Mouse (Mus musculus): Measurements from ENCODE around the gene Wfs1. TPM values are rescaled to one million over a fixed set of nuclear protein-coding genes. Genes with fewer than 3 reads are reported as not detected.
A peak's percentile ranks its signal among the peaks of the same experiment; 100 is the strongest.

The Wfs1 gene
- total RNA-seq (2017), result 0.64 and 1.4 TPM in 2 replicates

DNA sequence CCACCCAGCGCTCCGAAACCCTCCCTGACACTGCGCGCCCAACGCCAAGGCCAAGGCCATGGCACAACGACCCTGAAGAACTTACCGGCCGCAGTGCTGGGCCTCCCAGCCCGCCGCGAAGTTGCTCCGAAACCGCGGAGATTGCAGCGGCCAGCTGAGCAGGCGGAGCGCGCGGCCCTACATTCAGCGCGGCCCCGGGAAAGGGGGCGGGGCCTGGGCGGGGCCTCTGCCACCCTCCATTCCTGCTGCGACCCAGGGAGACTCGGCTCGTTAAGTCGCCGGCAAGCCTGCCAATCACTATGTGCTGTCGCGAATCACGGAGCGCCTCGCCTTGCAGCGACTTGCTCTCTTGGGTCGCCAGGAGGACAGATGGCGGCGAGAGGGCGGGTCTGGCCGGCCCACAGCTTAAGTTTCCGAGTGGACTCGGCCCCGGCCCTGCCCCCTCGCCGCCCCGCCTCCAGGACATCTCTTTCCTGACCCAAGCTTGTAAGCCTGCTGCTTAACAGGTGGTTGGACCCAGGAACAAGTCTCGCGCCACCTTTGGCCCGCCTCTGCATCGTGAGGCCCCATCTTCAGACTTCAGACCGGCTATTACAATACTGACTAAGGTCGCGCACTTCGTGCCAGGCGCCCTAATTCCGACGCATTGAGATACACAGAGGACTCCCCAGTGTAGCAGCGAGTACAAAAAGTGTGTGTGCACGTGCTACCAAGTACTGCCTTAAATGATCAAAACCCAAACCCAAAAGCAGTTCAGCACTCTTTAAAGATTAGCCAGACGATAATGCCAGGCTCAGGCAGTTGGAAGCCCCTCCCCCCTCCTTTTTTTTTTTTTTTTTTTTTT lies at the start of gene Wfs1:
Gene Wfs1, minus strand, starts transcription at position 425 of the 844 bp plus-strand sequence.
- ATAC-seq (replicated peaks; ENCODE audit: low read depth, poor library complexity, severe bottlenecking), result peak; percentile 96

DNA sequence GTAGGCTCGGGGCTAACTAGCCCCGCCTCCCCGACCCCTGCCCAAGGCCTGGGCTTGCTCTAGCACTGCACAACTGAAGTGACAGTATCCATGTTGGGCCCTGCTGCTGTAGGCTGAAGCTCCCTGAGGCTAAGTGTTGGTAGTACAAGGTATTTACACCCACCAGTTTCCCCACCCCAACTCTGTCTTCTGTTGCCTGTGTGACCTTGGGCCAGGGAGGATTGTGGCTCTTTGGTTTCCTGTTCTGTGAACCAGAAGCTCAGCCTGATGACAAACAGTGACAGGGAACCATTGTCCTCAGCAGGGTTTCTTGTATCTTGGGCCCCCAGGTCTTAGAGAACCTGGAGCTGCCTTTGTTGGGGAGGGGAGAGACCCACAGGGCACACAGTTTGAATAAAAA lies 47.9 kb upstream of the Wfs1 start:
- ATAC-seq (replicated peaks; ENCODE audit: low read depth, poor library complexity, severe bottlenecking), result peak; percentile 48

DNA sequence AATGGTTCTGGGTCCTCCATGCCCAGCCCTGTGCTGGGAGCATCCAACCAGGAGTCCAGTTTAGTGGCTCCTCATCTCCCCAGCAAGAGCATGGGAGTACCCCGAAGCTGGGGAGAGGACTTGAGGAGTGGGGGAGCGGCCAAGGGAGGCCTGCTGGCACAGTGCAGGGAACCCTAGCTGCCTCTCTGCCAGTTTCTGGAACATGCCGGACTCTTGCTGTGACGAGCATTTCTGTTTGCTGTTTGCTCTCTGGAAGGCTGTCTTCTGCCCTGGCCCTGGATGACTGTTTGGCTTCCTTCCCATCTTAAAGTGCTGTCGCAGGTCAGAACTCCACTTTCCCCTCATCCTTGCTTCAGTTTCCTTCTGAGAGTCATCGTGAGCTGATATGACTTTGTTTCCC lies 46.9 kb upstream of the Wfs1 start:
- ATAC-seq (replicated peaks; ENCODE audit: low read depth, poor library complexity, severe bottlenecking), result no peak

DNA sequence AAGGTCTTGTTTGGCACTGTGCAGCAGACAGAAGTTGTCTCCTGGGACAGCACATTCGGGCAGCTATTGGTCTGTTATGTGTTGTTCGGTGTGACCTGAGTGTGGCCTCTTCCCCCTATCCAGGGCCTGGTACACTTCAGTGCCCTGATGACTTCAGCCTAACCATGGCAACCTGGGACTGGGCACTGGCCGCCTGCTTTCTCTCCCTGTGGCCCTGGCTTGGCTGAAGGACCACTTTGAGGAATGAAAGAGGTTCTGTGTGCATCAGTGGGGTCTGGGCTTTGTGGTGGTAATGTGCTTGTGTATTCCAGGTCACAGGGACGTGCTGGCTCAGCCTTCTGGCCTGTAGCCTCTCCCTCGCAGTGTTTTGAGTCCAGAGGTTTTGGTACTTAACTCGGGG lies 46.2 kb upstream of the Wfs1 start:
- ATAC-seq (replicated peaks; ENCODE audit: low read depth, poor library complexity, severe bottlenecking), result no peak

DNA sequence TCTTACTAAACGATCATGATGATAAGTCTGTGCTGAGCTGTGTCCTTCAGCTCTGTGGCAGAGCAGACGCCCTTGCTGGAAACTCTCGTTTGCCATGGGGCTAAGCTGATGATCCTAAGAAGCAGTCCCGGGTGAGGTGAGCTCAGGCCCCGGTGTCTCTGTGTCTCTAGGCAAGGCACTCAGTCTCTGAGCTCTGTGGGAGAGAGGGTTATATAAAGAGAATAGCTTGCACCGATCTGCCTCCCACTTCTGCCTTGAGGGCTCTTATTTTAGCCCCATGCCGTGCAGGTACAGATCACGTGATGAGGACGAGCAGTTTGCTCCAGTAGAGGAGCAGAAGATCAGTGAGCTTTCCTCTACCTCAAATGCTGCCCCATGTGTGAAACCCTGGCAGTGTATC lies 41.7 kb upstream of the Wfs1 start:
- no peak for ATAC-seq (replicated peaks; ENCODE audit: low read depth, poor library complexity, severe bottlenecking)

DNA sequence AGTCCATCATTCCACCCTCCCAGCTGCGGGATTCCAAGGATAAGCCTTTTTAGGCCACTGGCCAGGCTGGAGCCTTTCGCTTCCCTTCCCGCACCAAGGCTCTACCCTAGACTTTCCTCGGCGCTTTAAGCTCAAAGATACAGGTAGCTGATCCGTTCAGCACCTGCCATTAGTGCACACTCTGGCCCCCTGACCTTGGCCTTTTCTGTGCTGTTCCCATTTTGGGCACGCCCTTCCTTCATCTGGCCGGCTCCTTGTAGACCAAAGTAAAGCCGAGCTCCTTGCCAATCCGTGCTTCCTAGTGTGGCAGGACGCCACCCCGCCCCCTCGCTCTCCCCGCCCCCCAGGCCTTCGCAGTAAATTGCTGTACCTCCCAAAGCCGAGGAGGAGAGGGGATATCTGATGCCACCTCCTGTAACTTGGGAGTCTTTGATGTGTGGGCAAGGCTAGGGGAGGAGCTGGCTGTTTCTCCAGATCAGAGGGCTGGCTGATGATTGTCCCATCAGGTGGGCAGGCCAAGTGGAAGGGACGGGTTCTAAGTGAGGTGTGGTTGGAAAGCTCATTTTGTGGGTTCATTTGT lies 40.4 kb upstream of the Wfs1 start:
- ATAC-seq (replicated peaks; ENCODE audit: low read depth, poor library complexity, severe bottlenecking), result 0 out of 2 replicates have a peak, but pooled peaks have one; percentile 7

DNA sequence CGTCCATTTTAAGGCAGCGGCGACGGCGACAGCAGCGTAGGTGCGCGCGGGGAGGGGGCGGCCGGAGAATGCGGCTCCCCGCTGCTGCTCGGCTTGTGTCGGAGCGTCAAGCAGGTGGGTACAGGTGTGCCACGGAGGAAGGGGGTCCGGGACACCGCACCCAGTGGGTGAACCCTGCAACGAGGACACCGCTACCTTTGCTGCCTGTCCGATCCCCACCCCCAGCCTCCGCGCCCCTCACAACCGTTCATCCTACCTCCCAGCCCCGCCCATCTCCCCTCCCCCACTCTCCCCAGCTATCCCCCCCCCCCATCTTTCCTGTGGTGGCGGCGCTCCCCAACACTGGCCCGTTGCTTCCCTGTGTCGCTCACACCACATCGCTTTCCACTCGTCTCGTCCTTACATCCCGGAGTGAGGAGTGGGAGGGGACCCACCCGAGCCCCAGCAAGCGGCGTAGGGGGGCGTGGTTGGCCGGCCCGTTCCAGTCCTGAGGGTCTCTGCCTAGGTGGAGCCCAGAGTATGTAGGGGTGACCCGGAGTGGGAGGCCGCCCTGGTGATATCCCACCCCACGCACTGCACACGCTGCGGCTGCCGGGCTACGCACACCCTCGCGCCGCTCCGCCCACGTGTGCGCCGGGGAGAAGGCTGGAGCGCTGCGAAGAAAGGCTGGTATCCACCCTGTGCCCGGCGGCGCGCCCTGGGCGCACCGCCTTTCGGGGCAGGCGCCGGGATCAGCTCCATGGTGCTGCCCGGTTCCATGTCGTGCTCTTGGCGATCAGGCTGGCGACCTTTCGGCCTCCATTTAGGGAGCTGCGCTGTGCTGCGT lies 39.7 kb upstream of the Wfs1 start:
- ATAC-seq (replicated peaks; ENCODE audit: low read depth, poor library complexity, severe bottlenecking), result peak; percentile 57

DNA sequence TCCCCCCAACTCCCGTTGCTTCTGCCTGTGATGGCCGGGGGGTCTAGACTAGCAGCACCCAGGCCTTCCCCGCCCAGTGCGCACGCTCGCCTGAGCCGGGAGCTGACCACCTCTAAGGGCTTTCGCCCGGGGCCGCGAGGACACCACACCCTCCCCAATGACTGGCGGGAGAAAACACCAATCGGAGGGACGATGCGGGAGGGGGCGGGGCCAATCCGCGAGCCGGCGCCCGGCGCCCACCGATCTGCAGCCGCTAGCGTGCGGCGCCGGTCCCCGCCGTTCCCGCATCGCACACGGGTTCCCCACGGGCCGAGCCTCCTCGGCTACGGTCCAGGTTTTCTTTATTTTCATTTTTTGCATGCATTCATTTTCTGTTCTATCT lies 39.1 kb upstream of the Wfs1 start:
- peak; percentile 83 for ATAC-seq (replicated peaks; ENCODE audit: low read depth, poor library complexity, severe bottlenecking)

DNA sequence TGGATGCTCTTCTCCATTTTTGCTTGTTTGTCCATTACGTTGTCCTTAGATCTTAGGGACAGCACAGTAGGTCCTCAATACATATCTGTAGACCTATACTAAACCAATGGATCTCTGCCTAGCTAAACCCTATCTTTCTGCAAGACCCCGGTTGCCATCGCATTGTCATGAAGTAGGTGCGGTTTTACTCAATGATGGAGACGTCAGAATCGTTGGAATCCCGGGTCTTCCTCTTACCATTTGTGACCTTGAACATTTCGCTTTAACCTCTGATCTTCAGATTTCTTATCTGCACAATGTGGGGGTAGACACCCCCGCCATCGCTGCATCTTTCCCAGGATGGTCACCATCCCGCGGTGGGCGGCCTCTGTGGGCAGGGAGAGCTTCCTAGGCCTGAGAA lies 38.7 kb upstream of the Wfs1 start:
- no peak for ATAC-seq (replicated peaks; ENCODE audit: low read depth, poor library complexity, severe bottlenecking)

DNA sequence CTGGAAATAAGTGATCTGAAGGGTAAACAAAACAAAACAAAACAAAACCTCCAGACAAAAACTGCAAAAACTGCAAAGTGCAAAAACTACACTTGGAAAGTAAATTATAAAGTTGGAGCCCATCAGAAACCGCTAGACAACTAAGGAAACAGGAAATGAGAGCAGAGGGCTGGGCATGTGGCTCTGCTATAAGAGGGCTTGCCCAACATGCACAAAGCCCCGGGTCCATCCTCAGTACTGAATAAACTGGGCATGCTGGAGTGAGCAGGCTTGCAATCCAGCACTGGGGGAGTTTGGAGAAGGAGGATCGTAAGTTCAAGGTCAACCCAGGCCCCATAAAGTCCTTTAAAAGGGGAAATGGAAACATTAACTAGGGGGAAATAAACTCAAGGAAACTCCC lies 28.2 kb upstream of the Wfs1 start:
- peak; percentile 81 for ATAC-seq (replicated peaks; ENCODE audit: low read depth, poor library complexity, severe bottlenecking)

DNA sequence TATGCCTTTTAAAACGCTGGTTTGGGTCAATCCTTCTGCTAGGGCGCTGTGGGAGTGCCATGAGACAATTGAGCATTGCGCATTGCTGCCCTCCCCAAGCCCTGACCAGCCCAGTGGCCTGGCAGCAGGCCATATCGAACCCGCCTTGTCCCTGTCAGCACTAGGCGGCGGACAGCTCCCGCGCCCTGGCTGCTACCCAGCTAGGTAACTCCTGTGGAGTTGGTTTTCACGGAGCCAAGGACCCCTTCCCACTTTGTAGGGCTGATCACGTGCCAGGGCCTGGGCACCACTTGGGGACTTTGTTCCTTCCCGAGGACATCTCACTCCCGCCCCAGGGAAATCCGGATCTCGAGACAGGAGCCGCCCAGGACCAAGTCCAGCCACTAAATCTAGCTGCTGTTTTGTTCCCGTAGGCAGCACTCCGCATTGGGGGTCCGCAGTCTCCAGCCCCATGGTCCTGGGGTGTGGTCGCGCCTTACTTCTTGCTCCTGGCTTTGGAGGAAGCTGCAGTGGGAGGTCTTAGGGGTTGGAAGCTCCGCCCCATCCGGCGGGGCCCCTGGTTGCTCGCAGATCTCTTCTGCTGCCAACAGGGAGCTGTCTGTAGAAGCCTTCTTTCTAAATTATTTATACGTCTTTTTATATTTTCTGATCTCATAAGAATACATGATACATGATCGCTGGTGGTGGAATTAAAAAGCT lies 26.8 kb upstream of the Wfs1 start:
- peak; percentile 64 for ATAC-seq (replicated peaks; ENCODE audit: low read depth, poor library complexity, severe bottlenecking)

DNA sequence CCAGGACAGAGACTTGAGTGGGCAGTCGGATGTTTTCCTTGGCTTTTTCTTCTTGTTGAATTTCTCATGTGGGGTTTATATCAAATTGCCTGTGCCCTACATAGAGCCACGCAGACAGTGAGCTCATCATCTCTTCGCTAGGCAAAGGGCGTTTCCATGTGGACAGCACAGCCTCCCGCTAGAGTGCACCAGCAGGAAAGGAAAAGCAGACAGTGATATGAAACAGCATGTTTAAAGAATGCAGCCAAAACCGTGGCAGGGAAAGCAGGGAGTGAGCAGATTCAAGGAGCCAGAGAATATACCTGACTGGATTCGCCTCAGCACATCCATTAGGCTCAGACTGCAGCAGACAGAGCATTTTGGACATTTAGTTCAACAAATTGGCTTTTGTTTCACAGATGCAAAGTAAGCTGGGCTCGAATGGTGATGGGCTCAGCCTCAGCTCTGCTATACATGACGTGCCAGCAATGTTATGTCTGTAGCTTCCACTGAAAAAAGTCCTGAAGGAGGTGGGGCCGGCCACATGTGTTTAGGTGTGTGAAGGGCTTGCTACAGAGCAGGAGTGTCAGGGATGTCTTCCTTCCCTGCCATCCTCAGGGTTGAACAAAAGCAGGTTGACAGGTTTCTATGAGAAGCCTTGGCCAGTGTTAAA lies 21.8 kb upstream of the Wfs1 start:
- ATAC-seq (replicated peaks; ENCODE audit: low read depth, poor library complexity, severe bottlenecking), result no peak

DNA sequence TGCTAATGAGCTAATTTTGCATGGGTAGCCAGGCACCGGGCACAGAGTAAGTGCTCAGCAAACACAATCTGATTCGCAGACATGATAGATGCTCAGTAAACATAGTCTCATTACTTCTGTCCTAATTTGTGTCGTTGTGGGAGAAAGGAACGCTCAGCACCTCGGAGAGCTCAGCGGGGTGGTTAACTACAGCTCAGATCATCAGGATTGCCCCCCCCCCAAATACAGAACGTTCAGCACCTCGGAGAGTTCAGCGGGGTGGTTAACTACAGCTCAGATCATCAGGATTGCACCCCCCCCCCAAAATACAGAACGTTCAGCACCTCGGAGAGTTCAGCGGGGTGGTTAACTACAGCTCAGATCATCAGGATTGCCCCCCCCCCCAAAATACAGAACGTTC lies 20.8 kb upstream of the Wfs1 start:
- 0 out of 2 replicates have a peak, but pooled peaks have one; percentile 32 for ATAC-seq (replicated peaks; ENCODE audit: low read depth, poor library complexity, severe bottlenecking)

DNA sequence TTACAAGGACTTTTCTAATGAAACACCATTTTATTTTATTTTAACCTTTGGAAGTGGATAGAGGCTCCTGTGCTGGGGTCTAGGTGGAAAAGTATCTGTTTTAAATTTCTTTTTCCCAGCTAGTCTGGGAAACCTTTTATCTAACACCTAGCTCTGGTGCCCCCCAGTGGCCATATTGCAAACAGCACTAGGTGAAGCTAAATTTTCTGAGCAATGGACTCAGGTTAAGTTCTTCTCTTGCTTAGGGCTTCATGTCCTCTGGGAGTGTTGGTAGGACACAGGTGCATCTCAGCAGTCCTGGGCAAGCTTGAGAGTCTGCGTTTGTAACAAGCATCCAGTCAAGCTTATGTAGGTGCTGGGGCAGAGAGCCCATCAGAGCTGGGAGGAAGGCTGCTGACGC lies 13.0 kb upstream of the Wfs1 start:
- peak; percentile 54; the same call in 1 of the 2 replicates for ATAC-seq (replicated peaks; ENCODE audit: low read depth, poor library complexity, severe bottlenecking)

DNA sequence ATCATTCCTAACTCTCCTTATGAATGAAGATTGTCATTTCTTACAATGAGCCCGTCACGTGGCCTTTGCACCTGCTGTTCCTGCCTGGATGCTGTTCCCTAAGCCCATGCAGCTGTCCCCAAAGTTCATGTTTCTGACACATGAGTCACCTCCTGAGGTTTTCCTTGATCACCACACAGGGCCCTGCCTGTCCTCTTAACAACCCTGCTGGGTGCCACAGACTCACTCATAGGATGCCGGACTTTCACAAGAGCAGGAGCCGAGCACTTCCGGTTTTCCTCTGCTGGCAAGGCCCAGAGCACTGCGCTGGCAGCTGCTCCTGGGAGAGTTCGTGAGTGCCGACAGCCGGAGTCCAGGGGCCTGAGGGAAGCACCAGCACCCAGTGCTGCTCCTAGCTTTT lies 12.0 kb upstream of the Wfs1 start:
- no peak for ATAC-seq (replicated peaks; ENCODE audit: low read depth, poor library complexity, severe bottlenecking)

DNA sequence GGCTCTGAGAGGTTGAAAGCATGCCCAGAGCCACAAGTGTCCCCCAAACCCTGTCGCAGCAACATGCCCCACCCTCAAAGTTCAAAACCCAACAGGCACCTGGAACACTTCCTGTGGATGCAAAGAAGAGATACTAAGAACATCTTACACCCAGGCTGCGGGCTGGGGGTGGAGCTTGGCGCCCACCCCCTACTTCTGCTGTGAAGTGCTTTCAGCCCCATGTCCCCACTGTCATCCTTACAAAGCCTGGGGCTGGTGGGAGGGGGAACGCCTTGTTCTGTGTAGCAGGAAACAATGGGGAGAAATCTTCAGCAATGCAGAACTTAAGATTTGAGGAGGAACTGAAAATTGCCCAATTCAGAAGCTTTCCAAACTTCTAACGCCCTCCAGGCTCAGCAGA lies 9.0 kb upstream of the Wfs1 start:
- ATAC-seq (replicated peaks; ENCODE audit: low read depth, poor library complexity, severe bottlenecking), result peak; percentile 78

DNA sequence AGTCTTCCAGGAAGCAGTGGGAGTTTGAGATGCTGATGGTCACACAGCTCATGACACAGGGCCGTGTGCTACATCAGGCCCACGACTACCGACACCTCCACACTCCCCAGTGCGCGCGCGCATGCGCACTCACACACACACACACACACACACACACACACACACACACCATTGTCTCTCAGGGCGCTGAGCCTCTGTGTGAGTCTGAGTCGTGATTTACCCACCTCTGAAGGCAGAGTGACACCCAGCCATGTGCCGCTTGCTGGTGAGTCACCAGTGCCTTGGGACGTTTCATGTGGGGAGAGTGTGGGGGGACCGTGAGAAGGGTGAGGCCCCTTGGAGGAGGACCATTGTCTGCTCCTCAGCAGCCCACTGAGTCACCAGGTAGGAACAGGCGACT lies 7.4 kb upstream of the Wfs1 start:
- no peak for ATAC-seq (replicated peaks; ENCODE audit: low read depth, poor library complexity, severe bottlenecking)

DNA sequence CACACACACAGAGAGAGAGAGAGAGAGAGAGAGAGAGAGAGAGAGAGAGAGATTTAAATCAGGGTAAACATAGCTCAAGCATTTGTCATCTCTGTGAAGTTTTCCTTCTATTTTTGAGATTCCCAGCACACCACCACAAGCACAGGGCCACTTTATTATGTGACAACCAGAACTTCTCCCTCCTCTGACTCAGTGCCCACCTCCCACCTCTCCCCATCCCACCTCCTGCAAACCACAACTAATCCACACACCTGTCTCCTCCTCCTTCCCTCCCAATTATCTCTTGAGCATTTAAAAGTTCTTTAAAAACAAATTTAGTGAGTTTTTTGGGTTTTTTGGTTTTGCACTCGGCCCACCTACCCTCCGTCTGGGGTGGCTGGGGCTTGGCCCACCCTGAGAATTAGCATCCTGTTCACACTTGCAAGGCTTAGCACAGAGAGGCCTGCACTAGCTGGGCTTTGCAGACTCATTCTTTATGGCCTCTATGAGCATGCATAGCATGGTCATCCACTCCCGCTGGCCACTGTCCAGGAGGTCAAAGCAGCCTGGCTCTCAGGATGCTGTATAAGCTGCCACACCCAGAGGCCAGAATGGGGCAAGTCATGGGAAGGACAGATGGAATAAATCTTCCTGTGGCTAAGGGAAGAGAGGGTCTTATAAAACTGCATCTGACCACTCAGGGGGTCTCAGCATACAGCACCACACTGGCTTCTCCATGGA lies 1.8 kb upstream of the Wfs1 start:
- ATAC-seq (replicated peaks; ENCODE audit: low read depth, poor library complexity, severe bottlenecking), result no peak

DNA sequence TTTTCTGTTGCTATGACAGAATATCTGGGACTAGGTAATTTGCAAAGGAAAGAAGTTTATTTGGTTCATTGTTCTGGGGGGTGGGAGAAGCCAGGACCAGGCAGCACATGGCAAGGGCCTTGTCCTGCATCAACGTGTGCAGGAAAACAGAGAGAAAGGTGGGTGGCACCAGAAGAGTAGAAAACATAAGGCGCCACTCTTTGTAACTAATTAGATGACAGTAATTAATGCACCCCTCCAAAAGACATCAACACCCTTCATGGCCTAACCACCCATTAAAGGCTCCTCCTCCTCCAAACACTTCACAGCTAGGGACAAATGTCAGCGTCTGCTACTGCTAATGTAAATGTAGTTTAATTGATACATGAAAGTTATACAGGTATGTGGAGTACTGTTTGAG lies 1.2 kb upstream of the Wfs1 start:
- ATAC-seq (replicated peaks; ENCODE audit: low read depth, poor library complexity, severe bottlenecking), result no peak

Measured in common myeloid progenitor, adult 5-6 weeks (primary cell).